Mouse (Mus musculus): ENCODE data around the gene Tor3a. TPM values are rescaled to one million over a fixed set of nuclear protein-coding genes. Genes with fewer than 3 reads are reported as not detected.

Tor3a gene
- 3.7 and 3.9 TPM in 2 replicates for polyA plus RNA-seq (2015; fragmentation: Nextera tagmentation; extraction: Ambion mirVana)

GRCm38 (mm10) chr1:156674195-156675000 lies at the start of gene Tor3a:
Gene Tor3a (minus strand): TSS chr1:156674356.
- WGBS (ENCODE audit: insufficient replicate concordance), result 4% methylated on average over 37 of the region's 37 CpGs
- peak within 1 kb of the TSS; percentile 68 for H3K4me3 ChIP-seq (ENCODE audit: low read depth, low read length)
- H3K27ac ChIP-seq (ENCODE audit: low read length), result peak within 1 kb of the TSS; percentile 5; the same call in 1 of the 2 replicates

DNA sequence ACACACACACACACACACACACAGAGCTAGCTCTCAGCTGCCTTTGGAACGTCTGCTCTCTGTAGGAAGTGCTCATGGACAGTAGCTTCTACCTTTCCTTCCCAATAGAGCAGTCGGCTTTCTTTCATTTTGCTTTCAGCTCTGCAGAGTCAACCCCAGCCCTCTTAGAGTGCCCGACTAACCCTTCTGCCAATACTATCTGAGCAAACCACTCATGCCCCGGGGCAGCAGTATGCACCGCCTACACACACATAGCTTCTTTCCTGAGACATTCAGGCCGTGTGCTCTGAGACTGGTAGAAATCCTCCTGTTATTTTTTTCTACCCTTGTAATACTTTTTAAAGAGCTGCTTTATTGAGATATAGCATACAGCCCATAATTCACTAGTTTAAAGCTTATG lies 47.9 kb upstream of the Tor3a start:
- H3K27ac ChIP-seq (ENCODE audit: low read length), result no peak overlapping the region
- H3K4me3 ChIP-seq (ENCODE audit: low read depth, low read length), result no peak overlapping the region
- WGBS (ENCODE audit: insufficient replicate concordance), result 31% methylated on average over 6 of the region's 6 CpGs
- H3K4me2 ChIP-seq (ENCODE audit: low read depth, low read length), result no peak overlapping the region
- ATAC-seq (ENCODE audit: low read depth), result no peak
- H3K27me3 ChIP-seq (ENCODE audit: control insufficient read depth, insufficient read depth, low read depth, low read length), result no peaks in the 10 kb centered on the region
- H3K36me3 ChIP-seq (ENCODE audit: control insufficient read depth, insufficient read depth), result no peaks in the 10 kb centered on the region
- no peaks in the 10 kb centered on the region for H3K9me3 ChIP-seq (replicated peaks; ENCODE audit: control insufficient read depth, low read length)
- H3K4me1 ChIP-seq (ENCODE audit: control insufficient read depth, low read depth, low read length), result peaks cover 25% of the 10 kb centered on the region
- H3K9ac ChIP-seq (ENCODE audit: low read depth, low read length), result no peak overlapping the region

More at GRCm38 (mm10) chr1:156674195-156675000, at the start of gene Tor3a:
- H3K36me3 ChIP-seq (ENCODE audit: control insufficient read depth, insufficient read depth), result no peaks in the 10 kb centered on the region
- peak within 1 kb of the TSS; percentile 90 for H3K4me2 ChIP-seq (ENCODE audit: low read depth, low read length)
- H3K27me3 ChIP-seq (ENCODE audit: control insufficient read depth, insufficient read depth, low read depth, low read length), result no peaks in the 10 kb centered on the region; the same call in 1 of the 2 replicates
- peak; percentile 83 for ATAC-seq (ENCODE audit: low read depth)
- peak within 1 kb of the TSS; percentile 64 for H3K9ac ChIP-seq (ENCODE audit: low read depth, low read length)
- peaks cover 9% of the 10 kb centered on the region for H3K4me1 ChIP-seq (ENCODE audit: control insufficient read depth, low read depth, low read length)
- H3K9me3 ChIP-seq (replicated peaks; ENCODE audit: control insufficient read depth, low read length), result no peaks in the 10 kb centered on the region

DNA sequence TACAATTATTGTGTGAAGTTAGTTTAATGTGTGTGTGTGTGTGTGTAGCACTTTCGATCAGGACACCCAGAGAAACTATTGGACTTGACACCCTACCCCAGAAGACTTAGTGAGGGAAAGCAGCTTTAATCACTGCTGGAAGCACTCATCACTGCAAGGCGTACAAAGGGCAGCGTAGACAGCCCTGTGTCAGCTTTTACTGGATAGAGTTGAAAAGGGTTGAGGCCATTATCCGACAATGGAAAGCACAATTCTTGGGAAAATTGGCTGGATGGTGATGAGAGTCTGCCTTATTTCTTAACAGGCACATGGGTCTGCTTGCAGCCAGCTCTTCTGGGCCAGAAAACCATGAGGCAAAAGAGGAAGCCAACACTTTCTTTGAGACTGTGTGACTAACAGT lies 45.9 kb upstream of the Tor3a start:
- H3K4me1 ChIP-seq (ENCODE audit: control insufficient read depth, low read depth, low read length), result peaks cover 28% of the 10 kb centered on the region

GRCm38 (mm10) chr1:156718950-156719805 lies 45.0 kb upstream of the Tor3a start, which contains the start of gene Fam20b:
Gene Fam20b (minus strand): TSS chr1:156719086.
- peak within 1 kb of the TSS; percentile 89 for H3K4me2 ChIP-seq (ENCODE audit: low read depth, low read length)
- peak; percentile 98 for ATAC-seq (ENCODE audit: low read depth)
- no peaks in the 10 kb centered on the region for H3K9me3 ChIP-seq (replicated peaks; ENCODE audit: control insufficient read depth, low read length)
- peak within 1 kb of the TSS; percentile 96 for H3K4me3 ChIP-seq (ENCODE audit: low read depth, low read length)
- H3K27ac ChIP-seq (ENCODE audit: low read length), result peak within 1 kb of the TSS; percentile 91
- no peaks in the 10 kb centered on the region for H3K27me3 ChIP-seq (ENCODE audit: control insufficient read depth, insufficient read depth, low read depth, low read length)
- H3K36me3 ChIP-seq (ENCODE audit: control insufficient read depth, insufficient read depth), result no peaks in the 10 kb centered on the region
- WGBS (ENCODE audit: insufficient replicate concordance), result 2% methylated on average over 35 of the region's 47 CpGs
- H3K4me1 ChIP-seq (ENCODE audit: control insufficient read depth, low read depth, low read length), result peaks cover 28% of the 10 kb centered on the region
- peak within 1 kb of the TSS; percentile 94 for H3K9ac ChIP-seq (ENCODE audit: low read depth, low read length)

More for the DNA sequence above, 45.9 kb upstream of the Tor3a start:
- no peaks in the 10 kb centered on the region for H3K9me3 ChIP-seq (replicated peaks; ENCODE audit: control insufficient read depth, low read length)
- H3K36me3 ChIP-seq (ENCODE audit: control insufficient read depth, insufficient read depth), result no peaks in the 10 kb centered on the region
- no peaks in the 10 kb centered on the region for H3K27me3 ChIP-seq (ENCODE audit: control insufficient read depth, insufficient read depth, low read depth, low read length)
- no peak overlapping the region for H3K4me2 ChIP-seq (ENCODE audit: low read depth, low read length)
- 72% methylated on average over 4 of the region's 4 CpGs for WGBS (ENCODE audit: insufficient replicate concordance)
- no peak overlapping the region for H3K4me3 ChIP-seq (ENCODE audit: low read depth, low read length)
- ATAC-seq (ENCODE audit: low read depth), result no peak
- H3K9ac ChIP-seq (ENCODE audit: low read depth, low read length), result no peak overlapping the region
- H3K27ac ChIP-seq (ENCODE audit: low read length), result no peak overlapping the region

GRCm38 (mm10) chr1:156718286-156718949 lies 44.3 kb upstream of the Tor3a start:
- Histone ChIP-seq H3K36me3 (ENCODE audit: control insufficient read depth, insufficient read depth) (no peaks in the 10 kb centered on the region), H3K27ac (ENCODE audit: low read length) (peak overlapping the region; percentile 91), H3K4me3 (ENCODE audit: low read depth, low read length) (peak overlapping the region; percentile 96), H3K9ac (ENCODE audit: low read depth, low read length) (peak overlapping the region; percentile 94), H3K4me2 (ENCODE audit: low read depth, low read length) (peak overlapping the region; percentile 89), H3K4me1 (ENCODE audit: control insufficient read depth, low read depth, low read length) (peaks cover 28% of the 10 kb centered on the region), H3K9me3 (replicated peaks; ENCODE audit: control insufficient read depth, low read length) (no peaks in the 10 kb centered on the region), H3K27me3 (ENCODE audit: control insufficient read depth, insufficient read depth, low read depth, low read length) (no peaks in the 10 kb centered on the region)
- ATAC-seq (ENCODE audit: low read depth), result peak; percentile 6
- WGBS (ENCODE audit: insufficient replicate concordance), result under 1% methylated on average over 66 of the region's 73 CpGs

- no peaks in the 10 kb centered on the region for H3K36me3 ChIP-seq (ENCODE audit: control insufficient read depth, insufficient read depth)
- H3K9ac ChIP-seq (ENCODE audit: low read depth, low read length), result peak overlapping the region; percentile 94
Measured at GRCm38 (mm10) chr1:156717751-156718285, 43.7 kb upstream of the Tor3a start.

GRCm38 (mm10) chr1:156716681-156717080 lies 42.5 kb upstream of the Tor3a start:
- Histone ChIP-seq H3K4me1 (ENCODE audit: control insufficient read depth, low read depth, low read length) (peaks cover 24% of the 10 kb centered on the region), H3K9ac (ENCODE audit: low read depth, low read length) (no peak overlapping the region), H3K27me3 (ENCODE audit: control insufficient read depth, insufficient read depth, low read depth, low read length) (no peaks in the 10 kb centered on the region), H3K9me3 (replicated peaks; ENCODE audit: control insufficient read depth, low read length) (no peaks in the 10 kb centered on the region), H3K27ac (ENCODE audit: low read length) (no peak overlapping the region), H3K4me3 (ENCODE audit: low read depth, low read length) (no peak overlapping the region), H3K36me3 (ENCODE audit: control insufficient read depth, insufficient read depth) (no peaks in the 10 kb centered on the region), H3K4me2 (ENCODE audit: low read depth, low read length) (no peak overlapping the region)
- WGBS (ENCODE audit: insufficient replicate concordance), result 79% methylated on average over 6 of the region's 6 CpGs
- ATAC-seq (ENCODE audit: low read depth), result no peak

More at GRCm38 (mm10) chr1:156717751-156718285, 43.7 kb upstream of the Tor3a start:
- no peak for ATAC-seq (ENCODE audit: low read depth)
- H3K4me2 ChIP-seq (ENCODE audit: low read depth, low read length), result peak overlapping the region; percentile 89
- H3K4me3 ChIP-seq (ENCODE audit: low read depth, low read length), result peak overlapping the region; percentile 96
- H3K4me1 ChIP-seq (ENCODE audit: control insufficient read depth, low read depth, low read length), result peaks cover 28% of the 10 kb centered on the region
- H3K27me3 ChIP-seq (ENCODE audit: control insufficient read depth, insufficient read depth, low read depth, low read length), result no peaks in the 10 kb centered on the region
- no peaks in the 10 kb centered on the region for H3K9me3 ChIP-seq (replicated peaks; ENCODE audit: control insufficient read depth, low read length)
- 23% methylated on average over 13 of the region's 13 CpGs for WGBS (ENCODE audit: insufficient replicate concordance)
- H3K27ac ChIP-seq (ENCODE audit: low read length), result peak overlapping the region; percentile 91

DNA sequence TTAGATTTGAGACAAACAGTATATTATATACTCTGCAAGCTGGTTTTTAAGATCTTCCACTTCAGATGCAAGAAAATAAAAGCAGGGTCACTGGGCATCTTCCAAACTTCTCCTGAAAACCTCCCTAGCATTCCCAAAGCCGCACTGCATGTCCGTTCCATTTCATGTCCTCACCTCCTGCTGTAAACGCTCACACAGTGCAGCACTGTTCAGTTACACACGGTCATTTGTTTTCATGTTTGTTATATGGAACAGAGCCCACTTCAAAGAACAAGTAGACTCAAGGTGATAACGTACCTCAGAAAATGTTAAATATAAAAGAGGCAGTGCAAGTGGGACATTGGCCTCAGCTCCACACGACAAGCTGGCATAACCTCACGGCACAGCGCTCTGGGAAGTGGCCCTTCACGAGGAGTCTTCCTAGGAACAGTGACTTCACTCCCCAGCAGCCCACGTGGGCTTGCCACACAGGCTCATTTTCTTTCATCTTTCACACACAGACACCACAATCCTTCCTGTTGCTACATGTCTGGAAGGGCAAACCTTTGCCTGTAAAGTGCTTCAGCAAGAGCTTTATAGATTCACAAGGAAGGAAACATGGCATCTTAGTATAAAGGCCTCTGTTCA lies 36.4 kb upstream of the Tor3a start:
- Histone ChIP-seq H3K4me1 (ENCODE audit: control insufficient read depth, low read depth, low read length) (peaks cover 3% of the 10 kb centered on the region), H3K4me2 (ENCODE audit: low read depth, low read length) (no peak overlapping the region), H3K9me3 (replicated peaks; ENCODE audit: control insufficient read depth, low read length) (no peaks in the 10 kb centered on the region), H3K36me3 (ENCODE audit: control insufficient read depth, insufficient read depth) (no peaks in the 10 kb centered on the region), H3K27me3 (ENCODE audit: control insufficient read depth, insufficient read depth, low read depth, low read length) (no peaks in the 10 kb centered on the region), H3K27ac (ENCODE audit: low read length) (no peak overlapping the region), H3K4me3 (ENCODE audit: low read depth, low read length) (no peak overlapping the region), H3K9ac (ENCODE audit: low read depth, low read length) (no peak overlapping the region)
- 59% methylated on average over 10 of the region's 10 CpGs for WGBS (ENCODE audit: insufficient replicate concordance)
- no peak for ATAC-seq (ENCODE audit: low read depth)

Data from liver, embryonic 16.5 days (tissue).